Mouse (Mus musculus) neutrophil, adult 5-6 weeks (primary cell): ENCODE measurements around the gene Megf8. TPM values are rescaled to one million over a fixed set of nuclear protein-coding genes. Genes with fewer than 3 reads are reported as not detected.
"Not testable (repeated sequence)": the region's sequence is repeated elsewhere in the genome, so short reads cannot be mapped to it uniquely, and the experiment has no call there.

Experiments used
- ATAC-seq: fragments of 151-379, 151-347 bp; 2 replicates; pipeline ENCODE4 v1.8.0; 2017; ENCODE audit warnings: mild to moderate bottlenecking, moderate TSS enrichment; ENCODE audit not compliant: insufficient number of reproducible peaks, poor library complexity, low FRiP score, severe bottlenecking; ENCODE audit errors: extremely low read depth
- total RNA-seq: library from RNA; stranded (forward); fragments of 200-1000 nt; gene quantifications from 2 replicates; pipeline ENCODE4 v1.2.3, GENCODE M21; 2017

Megf8 gene
- total RNA-seq, 1 experiment from 2014 or later: 0.23 TPM

- ATAC-seq: no peak
Observed at GRCm38 (mm10) chr7:25317446-25317999, 559 bp downstream of the Megf8 start.

- no peak for ATAC-seq
Observed at GRCm38 (mm10) chr7:25322058-25322484, 5.1 kb downstream of the Megf8 start.

GRCm38 (mm10) chr7:25323219-25323618 is 6.3 kb downstream of the Megf8 start:
- no peak for ATAC-seq

GRCm38 (mm10) chr7:25325431-25325830 is 8.5 kb downstream of the Megf8 start:
- not testable (repeated sequence) for ATAC-seq

- ATAC-seq: no peak
Observed at GRCm38 (mm10) chr7:25326233-25326632, 9.3 kb downstream of the Megf8 start.

- peak; percentile 58; the same call in 1 of the 2 replicates for ATAC-seq
Observed at GRCm38 (mm10) chr7:25333596-25334307, 16.8 kb downstream of the Megf8 start.

- ATAC-seq: no peak
Observed at GRCm38 (mm10) chr7:25334472-25334871, 17.5 kb downstream of the Megf8 start.

GRCm38 (mm10) chr7:25339329-25339728 is 22.4 kb downstream of the Megf8 start:
- ATAC-seq: no peak

- no peak for ATAC-seq
Observed at GRCm38 (mm10) chr7:25341000-25341784, 24.2 kb downstream of the Megf8 start.

- no peak for ATAC-seq
Observed at GRCm38 (mm10) chr7:25348861-25349260, 31.9 kb downstream of the Megf8 start.

GRCm38 (mm10) chr7:25358721-25359206 is 41.8 kb downstream of the Megf8 start:
- no peak for ATAC-seq

GRCm38 (mm10) chr7:25363151-25363550 is 46.2 kb downstream of the Megf8 start:
- no peak for ATAC-seq

- ATAC-seq: no peak
Observed at GRCm38 (mm10) chr7:25363632-25364031, 46.7 kb downstream of the Megf8 start.

GRCm38 (mm10) chr7:25365937-25366625 is 49.1 kb downstream of the Megf8 start:
- no peak for ATAC-seq

- ATAC-seq: no peak
Observed at GRCm38 (mm10) chr7:25367632-25368293, 50.8 kb downstream of the Megf8 start.

- no peak for ATAC-seq
Observed at GRCm38 (mm10) chr7:25368333-25368732, 51.4 kb downstream of the Megf8 start.

- ATAC-seq: no peak
Observed at GRCm38 (mm10) chr7:25369058-25369749, 52.2 kb downstream of the Megf8 start, which contains the start of gene Cnfn. Gene Cnfn (minus strand): TSS chr7:25369724.

GRCm38 (mm10) chr7:25372441-25372840 is 55.5 kb downstream of the Megf8 start:
- no peak for ATAC-seq
